Mouse (Mus musculus): ENCODE measurements at regions not wholly inside any gene's neighbourhood (a gene's known extent, or its start where the extent isn't known, plus 50 kb on each side); places are given as distances from the start of the nearest gene placed in this dataset.
"Not testable (repeated sequence)": the region's sequence is repeated elsewhere in the genome, so short reads cannot be mapped to it uniquely, and the experiment has no call there.

DNA sequence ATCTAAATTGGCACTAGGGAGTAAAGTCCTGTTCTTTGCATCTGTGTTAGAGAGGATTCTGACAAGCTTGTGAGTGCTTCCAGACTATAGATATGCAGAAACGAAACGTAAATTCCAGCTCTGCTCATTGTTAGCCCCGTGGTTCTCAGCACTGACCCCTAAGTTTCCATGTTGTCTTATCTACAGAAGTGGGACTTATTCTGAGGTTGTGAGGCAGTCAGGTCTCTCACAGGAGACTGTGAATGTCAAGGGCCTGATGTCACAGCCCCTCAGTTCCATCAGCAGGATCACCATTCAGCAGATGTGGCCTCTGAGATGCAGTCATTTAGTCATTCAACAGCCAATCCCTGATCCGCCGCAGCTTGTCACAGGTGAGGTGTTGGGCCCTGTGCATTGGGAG lies 525.8 kb downstream of the Zfp704 start:
- no peaks in the 10 kb centered on the region for H3K4me1 ChIP-seq
- no peak for ATAC-seq (ENCODE audit: low FRiP score, low read depth)
- H3K36me3 ChIP-seq: no peaks in the 10 kb centered on the region
- WGBS: 89% methylated on average over 5 of the region's 5 CpGs
- H3K4me2 ChIP-seq (replicated peaks): no peak overlapping the region
- no peak overlapping the region for H3K4me3 ChIP-seq
- H3K27ac ChIP-seq: no peak overlapping the region
- H3K27me3 ChIP-seq (replicated peaks): no peaks in the 10 kb centered on the region
- H3K9ac ChIP-seq: no peak overlapping the region
- no peaks in the 10 kb centered on the region for H3K9me3 ChIP-seq

DNA sequence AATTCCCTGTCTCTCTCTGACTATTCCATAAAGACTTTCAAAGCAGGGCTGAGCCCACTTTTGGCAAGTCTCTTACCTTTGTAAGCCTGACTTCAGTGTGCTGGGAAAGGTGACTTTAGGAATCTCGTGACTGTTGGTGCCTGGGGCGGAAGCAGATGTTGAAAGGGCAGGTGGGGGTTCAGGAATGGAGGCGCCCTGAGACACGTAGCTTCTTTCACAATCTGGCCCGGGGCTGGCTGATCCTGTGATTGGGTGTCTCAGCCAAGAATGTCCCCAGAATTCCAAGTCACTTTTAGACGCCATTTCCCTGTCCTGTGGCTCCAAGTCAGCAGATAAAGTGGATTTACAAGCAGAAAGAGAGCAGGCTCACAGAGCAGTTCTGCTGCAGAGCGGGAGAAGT lies 527.8 kb downstream of the Zfp704 start:
- H3K27ac ChIP-seq: no peak overlapping the region
- no peaks in the 10 kb centered on the region for H3K36me3 ChIP-seq
- no peaks in the 10 kb centered on the region for H3K9me3 ChIP-seq
- no peak overlapping the region for H3K4me2 ChIP-seq (replicated peaks)
- WGBS: 72% methylated on average over 7 of the region's 7 CpGs
- ATAC-seq (ENCODE audit: low FRiP score, low read depth): no peak
- no peaks in the 10 kb centered on the region for H3K27me3 ChIP-seq (replicated peaks)
- H3K9ac ChIP-seq: no peak overlapping the region
- no peak overlapping the region for H3K4me3 ChIP-seq
- H3K4me1 ChIP-seq: no peaks in the 10 kb centered on the region

GRCm38 (mm10) chr3:9078201-9078600 lies 531.7 kb downstream of the Zfp704 start:
- Histone ChIP-seq H3K27ac (no peak overlapping the region), H3K9ac (no peak overlapping the region), H3K36me3 (no peaks in the 10 kb centered on the region), H3K4me1 (no peaks in the 10 kb centered on the region), H3K4me3 (no peak overlapping the region), H3K4me2 (replicated peaks) (no peak overlapping the region), H3K27me3 (replicated peaks) (no peaks in the 10 kb centered on the region), H3K9me3 (no peaks in the 10 kb centered on the region)
- WGBS: 89% methylated on average over 2 of the region's 2 CpGs
- no peak for ATAC-seq (ENCODE audit: low FRiP score, low read depth)

DNA sequence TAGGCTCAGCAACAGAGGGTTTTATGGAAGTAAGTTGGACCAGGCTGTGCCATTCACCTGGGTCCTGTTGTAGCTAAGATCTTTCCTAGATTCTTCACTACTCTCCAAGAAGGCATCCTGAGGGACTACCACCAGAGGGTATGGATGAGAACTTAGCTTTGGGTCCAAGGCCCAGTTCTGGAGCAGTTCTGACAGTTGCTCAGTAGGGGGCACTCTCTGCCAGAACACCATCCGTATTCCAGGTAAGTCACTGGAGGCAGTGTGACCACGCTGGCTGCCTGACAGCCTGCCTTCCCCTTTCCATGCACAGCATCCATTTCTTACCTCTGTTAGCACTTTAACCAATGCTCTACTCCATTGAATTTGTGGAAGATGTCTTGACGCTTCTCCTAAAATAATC lies 533.2 kb downstream of the Zfp704 start:
- Histone ChIP-seq H3K36me3 (no peaks in the 10 kb centered on the region), H3K4me3 (no peak overlapping the region), H3K4me2 (replicated peaks) (no peak overlapping the region), H3K27me3 (replicated peaks) (no peaks in the 10 kb centered on the region), H3K4me1 (no peaks in the 10 kb centered on the region), H3K27ac (no peak overlapping the region), H3K9ac (no peak overlapping the region), H3K9me3 (no peaks in the 10 kb centered on the region)
- ATAC-seq (ENCODE audit: low FRiP score, low read depth): no peak
- 28% methylated on average over 3 of the region's 3 CpGs for WGBS

DNA sequence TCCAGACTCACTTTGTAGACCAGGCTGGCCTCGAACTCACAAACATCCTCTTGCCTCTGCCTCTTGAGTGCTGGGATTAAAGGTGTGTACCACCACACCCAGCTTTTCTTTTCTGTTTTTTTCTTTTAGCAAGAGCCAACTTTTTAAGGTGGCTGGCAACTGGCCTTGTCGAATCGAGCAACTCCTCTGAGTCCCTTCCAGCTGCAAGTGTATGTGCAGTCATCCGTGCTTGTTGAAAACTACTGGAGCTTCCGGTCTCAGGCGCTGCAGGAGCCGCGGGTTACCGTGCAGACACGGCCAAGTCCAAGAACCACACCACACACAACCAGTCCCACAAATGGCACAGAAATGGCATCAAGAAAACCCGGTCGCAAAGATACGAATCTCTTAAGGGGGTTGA lies 537.4 kb downstream of the Zfp704 start:
- ATAC-seq (ENCODE audit: low FRiP score, low read depth); H3K9me3 ChIP-seq; H3K27ac ChIP-seq; H3K4me2 ChIP-seq (replicated peaks); H3K27me3 ChIP-seq (replicated peaks); H3K9ac ChIP-seq; H3K36me3 ChIP-seq; H3K4me3 ChIP-seq; H3K4me1 ChIP-seq: not testable (repeated sequence)
- WGBS: 92% methylated on average over 13 of the region's 13 CpGs

DNA sequence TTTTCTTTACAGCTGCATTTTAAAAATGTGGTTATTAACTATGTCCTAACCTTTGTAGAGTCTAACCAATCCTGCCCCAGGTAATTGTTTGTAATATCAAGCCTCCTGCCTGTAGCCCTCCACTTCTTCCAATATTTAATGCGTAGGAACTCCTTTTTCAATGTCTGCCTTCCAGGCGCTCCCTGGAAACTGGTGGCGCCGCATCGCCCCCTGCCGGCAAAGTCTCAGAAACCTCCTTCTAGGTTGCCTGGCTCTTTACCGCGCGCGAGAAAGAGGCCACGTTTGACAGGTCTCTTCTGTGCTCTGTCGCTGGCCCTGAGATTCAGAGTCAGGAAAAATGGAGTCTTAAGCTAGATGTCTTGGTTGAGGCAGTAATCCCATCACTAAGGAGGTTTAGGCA lies 542.8 kb downstream of the Zfp704 start:
- H3K9me3 ChIP-seq: no peaks in the 10 kb centered on the region
- no peak overlapping the region for H3K4me3 ChIP-seq
- 0 out of 2 replicates have a peak, but pooled peaks have one; percentile 70 for ATAC-seq (ENCODE audit: low FRiP score, low read depth)
- H3K27me3 ChIP-seq (replicated peaks): no peaks in the 10 kb centered on the region
- H3K27ac ChIP-seq: no peak overlapping the region
- no peaks in the 10 kb centered on the region for H3K36me3 ChIP-seq
- no peak overlapping the region for H3K4me2 ChIP-seq (replicated peaks)
- 2% methylated on average over 12 of the region's 12 CpGs for WGBS
- no peak overlapping the region for H3K9ac ChIP-seq
- no peaks in the 10 kb centered on the region for H3K4me1 ChIP-seq

DNA sequence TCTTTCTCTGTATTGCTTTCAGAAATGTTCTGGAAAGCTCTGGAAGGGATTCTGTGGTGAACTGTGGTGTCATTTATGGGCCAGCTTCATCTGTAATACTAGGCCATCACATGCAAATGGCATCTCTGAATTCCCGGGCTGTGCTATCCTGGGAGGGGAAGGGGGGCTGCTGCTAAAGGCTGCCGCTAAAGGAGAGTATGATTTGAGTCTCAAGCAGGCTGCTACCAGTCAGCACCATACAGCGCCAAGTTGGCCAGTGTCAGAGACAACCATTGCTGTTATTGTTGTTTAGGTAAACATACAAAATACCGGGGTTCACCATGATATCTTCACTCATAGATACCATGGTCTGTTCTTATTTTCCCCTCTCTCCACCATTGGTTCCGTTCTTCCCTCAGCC lies 543.5 kb downstream of the Zfp704 start:
- Histone ChIP-seq H3K27me3 (replicated peaks) (no peaks in the 10 kb centered on the region), H3K27ac (no peak overlapping the region), H3K4me3 (no peak overlapping the region), H3K4me2 (replicated peaks) (no peak overlapping the region), H3K9ac (no peak overlapping the region), H3K9me3 (no peaks in the 10 kb centered on the region), H3K4me1 (no peaks in the 10 kb centered on the region), H3K36me3 (no peaks in the 10 kb centered on the region)
- 79% methylated on average over 5 of the region's 5 CpGs for WGBS
- ATAC-seq (ENCODE audit: low FRiP score, low read depth): no peak

DNA sequence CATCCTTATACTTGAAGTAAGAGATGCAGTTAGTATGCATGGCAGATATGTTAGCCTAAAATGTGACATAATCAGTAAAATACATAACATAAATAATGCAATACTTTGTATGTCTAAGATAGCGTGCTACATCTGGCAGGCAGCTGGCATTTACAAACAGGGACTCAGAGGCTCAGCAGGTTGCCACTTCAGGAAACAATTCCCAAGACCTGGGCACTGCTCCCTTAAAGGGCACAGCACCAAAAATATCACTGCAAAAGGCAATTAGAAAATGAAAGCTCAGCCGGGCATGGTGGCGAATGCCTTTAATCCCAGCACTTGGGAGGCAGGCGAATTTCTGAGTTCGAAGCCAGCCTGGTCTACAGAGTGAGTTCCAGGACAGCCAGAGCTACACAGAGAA lies 544.0 kb downstream of the Zfp704 start:
- H3K9me3 ChIP-seq: no peaks in the 10 kb centered on the region
- H3K4me3 ChIP-seq: no peak overlapping the region
- no peaks in the 10 kb centered on the region for H3K4me1 ChIP-seq
- H3K9ac ChIP-seq: no peak overlapping the region
- no peaks in the 10 kb centered on the region for H3K27me3 ChIP-seq (replicated peaks)
- 79% methylated on average over 5 of the region's 5 CpGs for WGBS
- ATAC-seq (ENCODE audit: low FRiP score, low read depth): no peak
- H3K4me2 ChIP-seq (replicated peaks): no peak overlapping the region
- H3K36me3 ChIP-seq: no peaks in the 10 kb centered on the region
- H3K27ac ChIP-seq: no peak overlapping the region

- Histone ChIP-seq H3K27ac (no peak overlapping the region), H3K9me3 (no peaks in the 10 kb centered on the region), H3K4me2 (replicated peaks) (no peak overlapping the region), H3K9ac (no peak overlapping the region), H3K4me1 (no peaks in the 10 kb centered on the region), H3K4me3 (no peak overlapping the region), H3K36me3 (no peaks in the 10 kb centered on the region), H3K27me3 (replicated peaks) (no peaks in the 10 kb centered on the region)
- 0 out of 2 replicates have a peak, but pooled peaks have one; percentile 44 for ATAC-seq (ENCODE audit: low FRiP score, low read depth)
- WGBS: 44% methylated on average over 15 of the region's 15 CpGs
These were observed 545.4 kb downstream of the Zfp704 start for GRCm38 (mm10) chr3:9064266-9065031.

- H3K4me2 ChIP-seq (replicated peaks): no peak overlapping the region
- H3K9ac ChIP-seq: no peak overlapping the region
- H3K27me3 ChIP-seq (replicated peaks): no peaks in the 10 kb centered on the region
- H3K27ac ChIP-seq: no peak overlapping the region
- H3K9me3 ChIP-seq: no peaks in the 10 kb centered on the region
- no peaks in the 10 kb centered on the region for H3K4me1 ChIP-seq
- no peak for ATAC-seq (ENCODE audit: low FRiP score, low read depth)
- 73% methylated on average over 5 of the region's 5 CpGs for WGBS
- H3K4me3 ChIP-seq: no peak overlapping the region
- H3K36me3 ChIP-seq: no peaks in the 10 kb centered on the region
These were observed 546.2 kb downstream of the Zfp704 start for GRCm38 (mm10) chr3:9063662-9064061.

DNA sequence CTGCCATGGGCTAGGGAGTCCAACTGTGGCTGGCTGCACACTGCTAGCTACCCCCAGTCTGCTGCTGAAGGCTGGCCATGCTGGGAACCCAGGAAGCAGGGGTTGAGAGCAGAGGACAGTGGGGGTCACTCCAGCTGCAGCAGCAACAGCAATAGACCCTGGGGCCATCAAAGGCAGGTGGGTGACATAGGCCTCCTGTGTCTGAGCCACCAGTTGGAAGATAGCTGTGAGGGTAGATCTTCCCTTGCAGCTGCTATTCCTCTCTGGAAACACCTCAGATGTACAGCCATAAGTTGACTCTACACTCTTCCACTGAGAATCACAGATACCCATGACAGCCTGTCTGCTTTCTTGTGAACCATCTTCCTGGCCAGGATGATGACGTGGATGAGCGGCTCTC lies 548.5 kb downstream of the Zfp704 start:
- H3K27ac ChIP-seq: no peak overlapping the region
- no peak for ATAC-seq (ENCODE audit: low FRiP score, low read depth)
- H3K27me3 ChIP-seq (replicated peaks): no peaks in the 10 kb centered on the region
- H3K9me3 ChIP-seq: no peaks in the 10 kb centered on the region
- 81% methylated on average over 2 of the region's 2 CpGs for WGBS
- no peaks in the 10 kb centered on the region for H3K36me3 ChIP-seq
- H3K4me2 ChIP-seq (replicated peaks): no peak overlapping the region
- no peak overlapping the region for H3K4me3 ChIP-seq
- H3K4me1 ChIP-seq: no peaks in the 10 kb centered on the region
- H3K9ac ChIP-seq: no peak overlapping the region

GRCm38 (mm10) chr3:9057703-9058102 lies 552.2 kb downstream of the Zfp704 start:
- 68% methylated on average over 3 of the region's 3 CpGs for WGBS
- not testable (repeated sequence) for ATAC-seq (ENCODE audit: low FRiP score, low read depth); H3K4me3 ChIP-seq

GRCm38 (mm10) chr3:9056846-9057245 lies 553.0 kb downstream of the Zfp704 start:
- ATAC-seq (ENCODE audit: low FRiP score, low read depth): no peak
- H3K4me3 ChIP-seq: no peak overlapping the region

More at GRCm38 (mm10) chr3:9057703-9058102, 552.2 kb downstream of the Zfp704 start:
- H3K36me3 ChIP-seq; H3K27me3 ChIP-seq (replicated peaks); H3K9me3 ChIP-seq; H3K9ac ChIP-seq; H3K27ac ChIP-seq; H3K4me1 ChIP-seq; H3K4me2 ChIP-seq (replicated peaks): not testable (repeated sequence)

More at GRCm38 (mm10) chr3:9056846-9057245, 553.0 kb downstream of the Zfp704 start:
- Histone ChIP-seq H3K9ac (no peak overlapping the region), H3K4me2 (replicated peaks) (no peak overlapping the region), H3K4me1 (no peaks in the 10 kb centered on the region), H3K27me3 (replicated peaks) (no peaks in the 10 kb centered on the region), H3K27ac (no peak overlapping the region), H3K36me3 (no peaks in the 10 kb centered on the region), H3K9me3 (no peaks in the 10 kb centered on the region)
- 89% methylated on average over 6 of the region's 6 CpGs for WGBS

Measured in neural tube, embryonic 12.5 days (tissue).